Mouse (Mus musculus) yolk sac, embryonic 10.5 days (tissue): ENCODE data around the gene Tpk1.
A peak's percentile ranks its signal among the peaks of the same experiment; 100 is the strongest.

Experiments used
- DNase-seq: peaks from one replicate; pipeline ENCODE4 v3.0.0-alpha.2; 2017; ENCODE audit warnings: low spot score

The Tpk1 gene

DNA sequence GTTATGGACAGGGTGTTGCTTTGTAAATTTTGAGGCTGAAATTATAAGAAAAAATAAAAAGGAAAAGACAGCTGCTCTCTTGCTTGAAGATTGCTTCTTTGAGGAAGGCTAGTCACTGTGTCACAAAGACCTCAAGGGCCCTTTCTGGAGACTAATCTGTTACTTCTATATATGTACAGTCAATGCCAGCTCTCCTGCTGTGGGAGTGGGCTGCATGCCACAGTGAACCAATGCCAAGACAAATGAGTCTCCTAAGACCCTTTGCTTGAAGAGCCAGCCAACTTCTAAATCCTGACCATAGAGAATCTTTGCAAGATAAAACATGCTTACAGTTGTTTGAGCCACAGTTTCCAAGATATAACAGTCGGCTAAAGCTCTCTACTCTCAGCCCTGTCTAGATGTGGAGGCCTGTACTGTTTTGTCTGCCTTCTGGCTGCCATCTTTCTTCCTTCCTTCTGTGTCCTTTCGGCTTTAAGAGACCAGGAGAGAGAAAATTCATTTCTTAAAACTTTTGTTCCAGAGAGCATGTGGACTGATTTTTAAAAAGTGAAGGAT is 230.0 kb downstream of the Tpk1 start:
- DNase-seq: no peak

DNA sequence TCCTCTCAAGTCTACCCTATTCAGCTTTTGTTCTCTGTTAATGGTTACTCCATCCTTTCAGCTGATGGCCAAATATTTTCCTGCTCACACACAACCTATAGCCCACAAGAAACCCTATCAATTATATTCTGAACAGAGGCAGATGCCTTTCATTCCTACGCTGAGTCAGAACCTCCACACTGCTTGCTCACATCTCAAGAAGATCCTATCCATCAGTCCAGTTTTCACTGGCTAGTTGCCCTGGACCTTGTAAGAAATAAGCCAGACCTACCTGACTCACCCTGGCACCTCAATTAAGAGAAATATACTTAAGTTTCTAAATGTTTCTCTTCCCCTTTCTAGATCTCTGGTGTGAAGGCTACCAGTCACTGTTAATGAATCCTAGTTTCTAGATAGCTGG is 231.7 kb downstream of the Tpk1 start:
- no peak for DNase-seq

DNA sequence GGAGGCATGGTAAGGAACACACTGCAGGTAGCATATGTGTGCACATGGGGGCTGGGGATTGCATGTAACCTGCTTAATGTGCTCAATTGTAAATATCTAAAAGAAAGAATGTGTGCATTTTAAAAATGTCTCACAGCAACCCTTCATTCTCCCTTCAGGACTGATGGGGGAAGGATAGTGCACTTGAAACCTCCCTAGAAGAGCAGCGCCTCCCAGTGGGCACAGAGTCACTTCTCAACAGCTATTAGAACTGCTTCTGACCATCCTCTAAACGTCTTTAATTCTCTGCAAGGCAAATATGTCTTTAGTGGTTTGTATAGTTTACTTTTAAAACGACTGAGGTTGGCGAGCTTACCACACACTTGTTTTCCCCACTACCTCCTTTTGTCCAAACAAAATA is 241.1 kb downstream of the Tpk1 start:
- DNase-seq: no peak

DNA sequence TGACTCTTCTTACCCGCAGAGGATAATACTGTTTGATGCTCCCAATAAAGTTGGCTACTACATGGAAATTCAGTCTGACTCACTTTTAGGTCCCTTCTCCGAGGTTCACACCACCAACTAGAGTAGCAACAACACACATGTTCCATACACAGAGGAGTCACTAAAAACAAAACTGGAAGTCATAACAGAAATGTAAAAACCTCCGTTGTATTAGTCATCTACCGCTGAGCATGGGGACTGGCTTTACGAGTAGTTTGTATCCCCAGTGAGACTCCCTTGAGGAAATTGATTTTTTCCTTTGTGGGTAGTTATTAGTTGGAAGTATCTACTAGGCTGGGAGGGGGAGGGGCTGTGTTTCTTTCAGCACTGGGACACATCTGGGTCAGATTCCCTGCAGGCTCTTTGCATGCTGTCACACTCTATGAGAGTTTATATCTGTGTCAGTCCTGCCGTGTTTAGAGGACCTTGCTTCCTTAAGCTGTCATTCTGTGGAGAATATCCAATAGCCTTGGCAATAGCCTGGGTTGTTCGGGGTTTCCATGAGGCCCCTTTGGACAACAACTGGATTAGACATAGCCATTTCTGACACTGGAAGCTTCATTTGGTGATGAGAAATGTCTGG is 245.6 kb downstream of the Tpk1 start:
- DNase-seq: no peak

DNA sequence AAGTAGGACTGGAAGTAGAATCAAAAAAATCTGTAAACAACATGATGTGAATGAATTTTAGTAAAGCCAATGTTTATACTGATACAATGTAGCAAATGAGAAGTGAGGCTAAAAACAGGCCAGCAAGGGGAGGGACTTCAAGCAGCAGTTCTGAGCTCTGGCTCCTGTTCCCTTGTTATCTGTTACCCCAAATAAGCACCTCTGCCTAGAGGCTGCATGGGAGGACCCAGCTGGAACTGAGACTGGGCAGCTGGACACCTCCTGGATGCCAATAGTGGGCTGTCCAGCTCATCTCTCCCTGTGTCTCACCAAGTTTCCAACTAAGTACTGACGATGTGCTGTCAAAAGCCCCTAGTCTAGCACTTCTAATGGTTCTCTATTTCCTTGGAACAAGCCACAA is 257.1 kb downstream of the Tpk1 start:
- DNase-seq: no peak

DNA sequence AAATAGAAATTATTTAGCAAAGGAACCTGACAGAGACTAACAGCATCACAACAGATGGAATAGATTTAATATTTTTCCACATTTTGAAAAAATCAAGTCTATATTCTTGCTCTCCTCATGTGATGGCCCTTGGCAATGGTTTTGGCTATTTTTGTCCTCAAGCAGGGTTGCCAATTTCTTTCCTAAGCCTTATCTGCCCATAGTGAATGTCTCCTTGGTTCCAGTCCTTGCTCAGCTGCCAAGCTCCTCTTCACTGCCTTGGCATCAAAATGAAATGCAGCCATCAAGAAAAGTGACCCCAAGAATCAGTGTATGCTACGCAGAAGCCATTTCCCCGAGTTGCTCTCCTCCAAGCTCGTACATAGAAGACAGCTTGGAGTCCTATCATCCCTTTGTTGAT is 263.0 kb downstream of the Tpk1 start:
- DNase-seq: no peak

DNA sequence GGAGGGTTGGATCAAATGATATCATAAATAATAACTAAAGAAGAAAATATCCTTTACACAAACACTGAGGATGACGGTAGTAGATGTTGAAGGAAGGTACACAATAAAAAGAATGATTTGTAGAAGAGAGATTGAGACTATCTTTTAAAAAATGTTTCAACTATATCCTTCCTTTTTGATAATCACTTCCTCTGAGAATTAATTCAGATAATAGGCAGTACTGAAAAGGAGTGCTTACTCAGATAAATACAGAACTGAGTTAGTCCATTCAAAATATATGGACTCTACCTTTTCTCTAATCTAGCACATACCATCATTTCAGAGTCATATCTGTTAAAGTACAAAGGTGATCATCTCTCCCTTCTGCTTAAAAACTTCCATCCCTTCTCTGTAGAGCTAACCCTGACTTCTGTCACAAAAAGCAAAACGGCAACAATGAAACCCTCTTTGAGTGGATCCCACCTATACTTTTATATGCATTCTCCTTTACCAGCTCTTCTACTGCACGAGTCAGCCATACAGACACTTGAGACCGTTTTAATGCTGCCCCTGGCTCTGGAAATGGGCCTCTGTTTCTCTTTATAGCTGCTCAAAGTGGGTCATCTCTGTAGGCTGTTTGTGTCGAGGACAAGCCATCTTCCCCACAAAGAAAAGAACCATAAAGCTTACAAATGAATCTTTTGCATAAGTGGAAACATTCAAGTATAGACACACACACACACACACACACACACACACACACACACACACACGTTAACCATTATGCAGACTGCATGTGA is 263.7 kb downstream of the Tpk1 start:
- DNase-seq: no peak

DNA sequence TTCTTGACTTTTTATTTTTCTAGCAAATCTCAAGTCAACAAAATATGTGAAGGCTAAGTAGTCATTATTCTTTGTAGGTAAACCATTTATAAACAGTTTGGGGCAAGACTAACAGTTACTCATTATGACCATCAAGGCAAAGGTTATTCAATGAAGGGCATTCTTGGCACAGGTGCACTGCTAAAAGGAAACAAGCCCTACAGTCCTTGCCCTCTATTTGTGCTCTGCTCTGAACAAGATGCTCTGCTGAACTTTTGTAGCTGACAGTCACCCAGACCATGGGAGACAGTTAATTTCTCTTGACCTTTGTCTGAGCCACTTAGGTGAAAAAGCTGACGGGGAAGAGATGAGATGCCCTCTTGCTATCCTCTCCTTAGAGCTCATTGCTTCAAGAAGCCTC is 269.7 kb downstream of the Tpk1 start:
- DNase-seq: no peak

DNA sequence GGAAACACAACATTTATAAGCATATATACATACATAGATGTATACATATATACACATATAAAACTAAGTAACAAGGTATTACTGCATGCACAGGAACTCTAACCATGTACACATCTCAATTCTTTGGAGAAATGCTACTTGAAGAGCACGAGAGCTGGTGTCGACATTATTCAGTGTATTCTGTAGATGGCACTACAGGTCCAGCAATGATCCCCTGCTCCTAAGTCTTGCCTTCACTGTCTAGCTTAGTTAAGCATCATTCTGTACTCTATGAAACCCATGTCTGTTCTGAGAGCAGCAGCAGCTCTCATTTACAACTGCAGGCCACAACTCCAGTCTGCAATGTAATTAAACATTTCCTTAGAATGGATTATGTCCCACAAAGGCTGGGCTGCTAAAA is 270.5 kb downstream of the Tpk1 start:
- no peak for DNase-seq

DNA sequence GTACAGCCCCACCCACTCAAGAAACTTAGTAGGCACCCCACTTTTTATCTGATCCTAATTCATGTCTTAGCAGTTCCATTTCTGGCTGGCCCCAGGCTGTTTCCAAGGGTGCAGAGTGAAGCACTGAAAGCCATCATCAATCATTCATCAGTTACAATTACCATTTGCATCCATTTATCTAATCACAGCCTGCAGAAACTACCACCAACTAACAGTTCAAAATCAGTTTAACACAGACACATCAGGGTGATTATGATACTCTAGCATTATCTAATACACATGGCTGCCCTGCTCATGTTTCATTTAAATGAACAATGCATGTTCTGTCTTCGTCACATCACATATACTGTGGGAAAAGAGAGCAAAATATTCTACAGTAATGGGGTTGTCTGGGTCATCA is 274.7 kb downstream of the Tpk1 start:
- no peak for DNase-seq

DNA sequence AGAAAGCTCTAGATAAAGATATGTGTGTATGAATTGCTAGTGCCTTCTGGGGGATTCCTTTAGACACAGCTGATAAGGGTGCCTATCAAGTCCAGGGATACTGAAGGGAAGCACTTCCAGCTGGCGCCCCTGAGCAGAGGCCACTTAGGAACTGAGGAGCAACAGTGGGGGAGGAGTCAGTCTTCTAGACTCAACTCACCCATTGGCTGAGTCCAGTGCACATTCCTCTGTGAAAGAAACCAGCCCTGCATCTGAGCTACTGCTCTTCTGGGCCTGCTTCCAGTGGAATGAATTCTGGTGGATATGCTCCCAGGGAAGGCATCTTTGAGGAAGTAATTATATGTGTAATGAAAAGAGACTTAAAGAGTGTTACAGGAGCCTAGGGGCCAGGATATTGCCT is 278.8 kb downstream of the Tpk1 start:
- peak; percentile 17 for DNase-seq

DNA sequence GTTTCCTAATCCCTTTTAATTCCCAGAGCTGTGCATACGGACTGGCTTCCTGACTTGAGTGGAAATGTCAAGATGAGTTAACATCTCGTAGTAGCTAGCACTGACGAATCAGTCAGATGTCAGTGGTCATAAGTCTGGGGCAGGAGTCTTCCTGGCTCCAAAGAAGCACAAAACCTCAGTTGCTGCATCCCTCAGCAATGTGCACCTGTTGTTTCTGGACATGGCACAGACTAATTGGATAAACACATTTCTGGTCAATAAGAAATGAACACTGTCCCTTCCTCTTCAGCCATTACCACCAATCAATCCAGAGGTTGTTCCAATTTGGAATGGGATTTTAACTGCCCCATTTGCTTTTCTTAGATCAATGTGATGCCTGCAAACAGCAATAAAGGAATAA is 281.2 kb downstream of the Tpk1 start:
- DNase-seq: no peak

DNA sequence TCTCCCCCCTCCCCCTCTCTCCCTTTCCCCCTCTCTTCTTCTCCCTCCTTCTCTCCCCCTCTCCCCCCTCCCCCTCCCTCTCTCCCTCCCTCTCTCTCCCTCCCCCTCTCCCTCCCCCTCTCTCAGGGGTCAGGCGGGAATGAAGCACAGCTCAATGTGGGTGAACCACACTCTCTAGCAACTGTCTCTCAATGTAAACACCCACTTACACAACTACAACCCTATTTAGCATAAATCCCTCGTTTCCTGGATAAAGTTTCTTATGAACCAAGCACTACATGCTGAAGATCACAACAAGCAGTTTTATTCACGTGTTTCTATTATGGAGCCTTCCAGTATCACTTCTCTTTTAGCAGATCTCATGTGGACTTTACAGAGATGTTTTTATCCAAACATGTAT is 281.8 kb downstream of the Tpk1 start:
- no peak for DNase-seq

DNA sequence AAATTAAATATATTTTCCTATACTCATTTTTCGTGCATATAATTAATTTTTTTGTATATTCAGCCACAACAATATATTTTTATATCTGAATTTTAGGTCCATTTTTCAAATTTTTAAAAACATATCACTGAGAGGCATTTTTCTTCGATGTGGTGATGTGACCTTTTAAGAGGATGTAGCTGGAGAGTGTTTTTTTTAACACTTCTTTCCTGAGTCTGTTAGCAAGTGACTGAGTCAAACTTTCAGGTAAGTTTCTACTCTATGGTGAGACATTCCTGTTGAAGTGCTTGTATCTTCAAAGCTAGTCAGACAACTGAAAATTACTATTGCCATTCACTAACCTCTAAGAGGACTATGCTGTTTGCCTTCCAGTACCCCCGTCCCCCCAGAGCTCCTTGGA is 283.3 kb downstream of the Tpk1 start:
- no peak for DNase-seq

DNA sequence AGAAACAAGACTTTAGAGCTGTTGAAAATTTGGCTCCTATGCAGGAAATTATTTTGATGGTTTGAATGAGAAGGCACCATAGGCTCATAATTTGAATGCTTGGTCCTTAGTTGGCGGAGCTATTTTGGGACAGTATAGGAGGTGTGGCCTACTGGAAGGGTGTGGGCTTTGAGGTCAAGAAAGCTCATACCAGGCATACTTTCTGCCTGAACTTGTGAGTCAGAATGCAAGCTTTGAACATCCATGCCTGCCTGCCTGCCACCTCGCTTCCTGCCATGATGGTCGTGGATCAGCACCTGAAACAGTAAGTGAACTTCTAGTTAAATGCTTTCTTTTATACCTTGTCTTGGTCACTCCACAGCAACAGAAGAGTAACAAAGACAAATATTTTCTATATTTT is 283.8 kb downstream of the Tpk1 start:
- DNase-seq: no peak

DNA sequence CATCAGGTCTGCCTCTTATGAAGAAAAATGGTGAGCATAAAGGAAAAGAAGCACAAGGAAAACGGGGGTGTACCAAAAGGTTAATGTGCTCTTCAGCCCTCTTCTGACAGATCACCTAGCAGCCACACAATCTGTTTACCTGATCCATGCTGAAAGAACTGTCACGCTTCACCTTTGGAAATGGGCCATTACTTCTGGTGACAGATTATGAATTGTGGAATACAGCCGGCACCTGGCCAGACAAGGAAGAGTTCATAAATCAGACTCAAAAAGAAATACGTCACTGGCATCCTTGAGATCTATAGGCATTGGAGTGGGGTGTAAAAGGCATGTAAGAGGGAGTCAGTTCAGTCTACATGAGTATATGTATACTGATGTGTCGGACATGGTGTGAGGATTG is 292.9 kb downstream of the Tpk1 start:
- DNase-seq: no peak

DNA sequence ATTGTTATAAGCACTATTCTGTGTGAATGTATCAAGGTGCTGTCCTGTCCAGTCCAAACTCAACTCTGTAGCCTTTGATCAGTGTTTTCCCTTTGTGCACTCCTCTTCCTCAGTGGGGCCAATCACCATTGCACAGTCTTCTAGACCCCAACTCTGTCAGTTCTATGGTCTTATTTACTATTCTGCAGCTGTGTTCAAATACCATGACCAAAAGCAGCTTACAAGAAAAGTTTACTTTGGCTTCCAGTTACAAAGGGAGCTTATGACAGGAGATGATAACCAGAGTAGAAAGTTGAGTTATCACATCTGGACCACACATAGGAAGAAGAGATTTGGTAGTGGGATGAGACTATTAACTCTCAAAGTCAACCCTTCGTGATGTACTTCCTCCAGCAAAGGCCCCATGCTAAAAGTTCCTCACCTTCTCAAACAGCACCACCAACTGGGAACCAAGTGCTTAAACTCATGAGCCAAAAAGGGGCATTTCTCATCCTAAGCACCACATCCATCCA is 298.6 kb downstream of the Tpk1 start:
- no peak for DNase-seq

DNA sequence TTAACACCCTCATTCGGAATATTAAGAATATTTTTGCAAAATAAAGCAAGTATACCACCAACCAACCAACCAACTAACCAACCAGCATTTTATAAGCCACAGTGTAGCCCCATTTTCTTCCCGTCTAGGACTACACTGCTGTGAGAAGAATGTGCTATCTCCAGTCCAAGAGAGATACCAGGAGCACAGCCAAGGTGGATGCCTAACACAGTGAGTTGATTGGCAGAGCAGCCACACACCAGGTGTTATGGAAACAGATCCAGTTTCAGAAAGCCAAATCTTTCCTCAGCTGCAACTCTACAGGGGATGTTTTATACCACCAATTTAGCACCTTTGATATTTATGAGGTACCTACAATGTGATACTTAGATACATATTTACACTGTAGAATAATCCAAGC is 299.1 kb downstream of the Tpk1 start:
- DNase-seq: no peak

DNA sequence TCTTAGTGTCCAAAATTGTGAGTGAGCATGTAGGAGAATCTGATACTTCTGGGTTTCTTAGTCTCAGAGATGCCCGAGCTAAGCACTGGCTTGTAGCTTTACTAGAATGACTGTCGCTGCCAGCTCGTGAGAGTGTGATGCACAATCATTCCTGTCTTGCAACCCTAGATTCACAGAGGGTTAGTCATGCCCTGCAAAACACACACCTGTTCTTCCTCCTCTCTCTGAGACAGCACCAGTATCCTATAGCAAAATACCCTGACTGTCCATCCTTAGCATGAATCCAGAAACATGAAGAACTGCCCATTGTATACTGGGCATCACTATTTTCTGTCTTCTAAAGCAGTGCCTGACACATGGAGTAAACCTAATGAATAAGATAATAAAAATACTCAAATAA is 302.2 kb downstream of the Tpk1 start:
- no peak for DNase-seq

DNA sequence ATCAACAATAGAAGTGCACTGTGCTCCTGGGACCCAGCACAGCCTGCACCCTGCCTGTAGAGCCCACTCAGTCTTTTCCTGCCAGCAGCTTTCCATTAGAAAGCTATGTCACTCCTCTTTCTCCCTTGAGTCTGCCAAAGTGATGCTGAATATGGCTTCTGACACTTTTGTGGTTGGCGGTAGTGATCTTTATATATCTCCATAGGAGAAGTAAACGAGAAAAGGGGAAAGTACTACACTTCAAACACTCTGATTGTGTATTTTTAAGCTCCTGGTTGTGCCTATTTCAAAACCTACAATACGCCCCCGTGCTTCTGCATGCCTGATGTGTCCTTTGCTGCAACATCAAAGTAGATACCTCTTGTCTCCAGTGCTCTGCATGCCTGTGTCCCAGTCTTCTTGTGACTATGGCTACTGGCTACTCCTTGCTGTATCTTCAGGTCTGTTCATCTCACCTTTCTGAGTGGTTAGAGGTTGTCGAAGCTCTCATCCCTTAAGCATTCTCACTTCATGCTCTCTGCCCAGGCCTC is 302.7 kb downstream of the Tpk1 start:
- DNase-seq: no peak

DNA sequence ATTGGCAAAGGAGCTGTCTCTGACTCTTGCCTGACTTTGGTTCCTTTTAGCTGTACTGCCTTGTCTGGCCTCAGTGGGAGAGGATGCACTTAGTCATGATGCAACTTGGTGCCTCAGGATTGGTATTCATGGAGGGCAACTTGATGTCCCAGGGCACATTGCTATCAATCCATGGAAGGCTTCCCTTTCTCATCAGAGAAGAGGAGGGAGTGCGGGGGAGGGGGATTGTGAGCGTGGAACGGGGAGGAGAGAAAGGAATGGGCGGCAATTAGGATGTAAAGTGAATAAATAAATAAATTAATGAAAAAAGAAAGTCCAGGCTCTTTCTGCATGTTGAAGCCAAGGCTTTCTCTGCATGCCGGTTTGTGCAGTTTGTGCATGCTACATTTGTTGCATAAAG is 304.8 kb downstream of the Tpk1 start:
- no peak for DNase-seq

DNA sequence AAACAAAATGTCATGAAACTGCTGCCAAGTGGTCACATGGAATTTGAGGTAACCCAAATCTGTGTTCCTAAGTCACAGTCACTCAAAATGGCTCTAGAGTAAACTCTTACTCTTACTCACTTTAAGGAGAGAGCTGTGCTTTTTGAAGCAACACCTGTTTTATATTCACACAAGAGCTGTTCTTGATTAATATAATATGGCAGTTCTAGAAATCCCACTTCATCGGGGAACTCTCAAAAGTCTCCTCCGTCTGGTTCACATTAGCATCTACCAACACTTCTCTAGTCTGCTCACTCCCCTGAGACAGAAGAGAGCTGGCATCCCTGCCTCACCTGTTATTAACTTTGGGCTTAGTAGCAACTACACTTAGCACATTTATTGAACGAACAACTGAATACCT is 305.9 kb downstream of the Tpk1 start:
- no peak for DNase-seq

DNA sequence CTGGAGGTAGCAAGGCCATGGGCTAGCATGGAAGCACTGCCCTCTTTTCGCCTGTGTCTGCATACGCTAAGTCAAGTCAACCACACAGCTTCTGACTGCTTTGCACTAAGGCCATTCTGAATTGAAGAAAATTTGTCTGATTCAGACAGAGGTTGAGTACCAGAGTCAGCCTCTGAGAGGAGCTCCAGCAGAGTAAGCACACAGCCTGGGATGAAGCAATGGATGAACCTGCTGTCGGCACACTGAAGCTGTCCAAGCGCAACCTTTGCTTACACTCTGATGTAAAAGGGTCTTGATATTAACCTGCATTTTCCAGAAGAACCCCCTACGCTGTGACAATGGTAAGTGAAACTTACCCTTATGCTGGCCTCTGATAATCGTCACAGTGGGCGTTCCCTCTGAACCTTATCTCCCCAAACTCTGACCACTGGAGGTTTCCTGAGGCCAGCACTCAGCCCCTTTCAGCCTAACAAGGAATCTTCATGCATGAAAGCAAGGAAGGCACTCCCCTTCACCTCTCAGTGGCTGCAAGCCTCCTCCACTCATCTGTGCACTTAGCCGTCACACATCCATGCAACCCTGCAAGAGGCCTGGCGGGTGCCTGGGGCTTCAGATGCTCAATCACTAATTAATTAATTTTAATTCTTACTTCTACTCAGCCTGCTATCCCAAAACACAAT is 311.4 kb downstream of the Tpk1 start:
- no peak for DNase-seq
